Mouse (Mus musculus) liver, adult 2 months (tissue): ENCODE measurements at regions not wholly inside any gene's neighbourhood (a gene's known extent, or its start where the extent isn't known, plus 50 kb on each side); places are given as distances from the start of the nearest gene placed in this dataset.

Experiments used
- CTCF ChIP-seq: fragments of 200-500 bp; IDR thresholded peaks from 2 replicates; pipeline ENCODE4 v1.5.1; 2011; ENCODE audit warnings: low read depth, low read length, control low read depth
- POLR2A ChIP-seq: fragments of 200-500 bp; IDR thresholded peaks from 2 replicates; pipeline ENCODE4 v1.6.1; 2011; ENCODE audit warnings: low read length, control low read depth; ENCODE audit not compliant: insufficient read depth; ENCODE audit errors: extremely low read depth

DNA sequence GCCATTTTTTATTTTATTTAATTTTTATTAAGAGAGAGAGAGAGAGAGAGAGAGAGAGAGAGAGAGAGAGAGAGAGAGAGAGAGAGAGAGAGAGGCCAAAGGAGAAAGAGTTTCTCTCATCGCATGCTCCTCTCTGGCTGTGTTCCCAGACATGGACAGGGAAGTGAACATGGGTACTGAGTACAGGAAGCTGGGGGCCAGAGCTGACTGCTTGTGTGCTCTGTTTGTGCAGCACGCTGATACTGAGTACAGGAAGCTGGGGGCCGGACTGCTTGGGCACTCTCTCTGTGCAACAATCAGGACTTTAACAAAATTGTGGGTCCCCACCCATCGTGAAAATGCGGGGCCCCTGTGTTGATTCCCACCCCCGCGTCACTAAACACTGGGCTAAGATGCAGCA lies 130.2 kb downstream of the Gm26897 start:
- TF ChIP-seq POLR2A (no peak), CTCF (no peak)
